Mouse (Mus musculus) hindbrain, embryonic 11.5 days (tissue): ENCODE results near the gene Dst. TPM values are rescaled to one million over a fixed set of nuclear protein-coding genes. Genes with fewer than 3 reads are reported as not detected.

Source experiments
- ATAC-seq: fragments of 200-750 bp; cut with Nextera tagmentation; 2 replicates; pipeline ENCODE4 v1.8.0; 2017; ENCODE audit warnings: mild to moderate bottlenecking, moderate TSS enrichment, moderate library complexity; ENCODE audit not compliant: low FRiP score
- DNase-seq: peaks from one replicate; pipeline ENCODE4 v3.0.0-alpha.2; 2015; ENCODE audit warnings: low spot score
- H3K27ac ChIP-seq: fragments of 300-500 bp; sonication (generic); 2 replicates; pipeline ENCODE4 v1.5.1; 2014; ENCODE audit warnings: mild to moderate bottlenecking, low read depth, low read length
- H3K27me3 ChIP-seq: fragments of 300-500 bp; sonication (generic); 2 replicates; pipeline ENCODE4 v1.6.1; 2014; ENCODE audit warnings: mild to moderate bottlenecking, low read length, moderate library complexity, mixed read lengths; ENCODE audit not compliant: control insufficient read depth, insufficient read depth
- H3K36me3 ChIP-seq: fragments of 300-500 bp; sonication (generic); 2 replicates; pipeline ENCODE4 v1.6.1; 2014; ENCODE audit warnings: mild to moderate bottlenecking, low read length, moderate library complexity, mixed read lengths; ENCODE audit not compliant: control insufficient read depth, insufficient read depth
- H3K4me1 ChIP-seq: fragments of 300-500 bp; sonication (generic); replicated peaks from 2 replicates; pipeline ENCODE4 v1.6.1; 2014; ENCODE audit warnings: low read length, mixed read lengths; ENCODE audit not compliant: control insufficient read depth, insufficient read depth
- H3K4me2 ChIP-seq: fragments of 300-500 bp; sonication (generic); replicated peaks from 2 replicates; pipeline ENCODE4 v1.6.1; 2014; ENCODE audit warnings: mild to moderate bottlenecking, low read depth, low read length
- H3K4me3 ChIP-seq: fragments of 300-500 bp; sonication (generic); 2 replicates; pipeline ENCODE4 v1.5.1; 2014; ENCODE audit warnings: low read depth, low read length
- H3K9ac ChIP-seq: fragments of 300-500 bp; sonication (generic); 2 replicates; pipeline ENCODE4 v1.6.1; 2014; ENCODE audit warnings: low read depth, low read length
- H3K9me3 ChIP-seq: fragments of 300-500 bp; sonication (generic); 2 replicates; pipeline ENCODE4 v1.6.1; 2016; ENCODE audit warnings: low read length; ENCODE audit not compliant: control insufficient read depth
- WGBS: fragments of 180-500 bp; shearing (Covaris S2); extraction: QIAGEN DNeasy Blood & Tissue Kit; methylation state at CpG from one replicate; pipeline ENCODE4 v1.1.7; 2014; 5-methylcytosine and 5-hydroxymethylcytosine counted together
- polyA plus RNA-seq: library from polyadenylated mRNA; unstranded; fragments of >200 nt; fragmentation: Nextera tagmentation; extraction: Ambion mirVana; gene quantifications from 2 replicates; pipeline ENCODE4 v1.2.1, GENCODE M21; 2014

The Dst gene
- polyA plus RNA-seq, 1 experiment from 2014 or later = 60.0 TPM

DNA sequence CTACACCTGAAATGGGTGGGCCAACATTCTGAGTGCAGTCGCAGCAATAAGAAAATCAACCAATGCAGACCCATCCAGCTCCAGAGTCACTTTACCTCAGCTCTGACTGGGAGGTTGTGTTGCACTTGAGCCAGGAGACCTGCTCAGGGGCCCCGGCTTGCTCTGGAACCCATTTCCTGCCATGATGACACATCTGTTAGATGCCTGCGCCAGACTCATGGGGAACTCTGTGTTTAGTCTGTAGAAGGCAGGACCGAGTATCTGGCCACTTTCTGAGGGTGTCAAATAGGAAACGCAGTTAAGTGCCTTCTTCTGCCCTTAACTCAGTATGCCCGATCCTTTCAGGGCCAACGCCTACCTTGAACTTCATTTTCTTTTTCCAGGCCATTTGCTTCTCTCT is 162.4 kb downstream of the Dst start:
- WGBS = 85% methylated on average over 7 of the region's 7 CpGs
- H3K4me3 ChIP-seq = no peak overlapping the region

DNA sequence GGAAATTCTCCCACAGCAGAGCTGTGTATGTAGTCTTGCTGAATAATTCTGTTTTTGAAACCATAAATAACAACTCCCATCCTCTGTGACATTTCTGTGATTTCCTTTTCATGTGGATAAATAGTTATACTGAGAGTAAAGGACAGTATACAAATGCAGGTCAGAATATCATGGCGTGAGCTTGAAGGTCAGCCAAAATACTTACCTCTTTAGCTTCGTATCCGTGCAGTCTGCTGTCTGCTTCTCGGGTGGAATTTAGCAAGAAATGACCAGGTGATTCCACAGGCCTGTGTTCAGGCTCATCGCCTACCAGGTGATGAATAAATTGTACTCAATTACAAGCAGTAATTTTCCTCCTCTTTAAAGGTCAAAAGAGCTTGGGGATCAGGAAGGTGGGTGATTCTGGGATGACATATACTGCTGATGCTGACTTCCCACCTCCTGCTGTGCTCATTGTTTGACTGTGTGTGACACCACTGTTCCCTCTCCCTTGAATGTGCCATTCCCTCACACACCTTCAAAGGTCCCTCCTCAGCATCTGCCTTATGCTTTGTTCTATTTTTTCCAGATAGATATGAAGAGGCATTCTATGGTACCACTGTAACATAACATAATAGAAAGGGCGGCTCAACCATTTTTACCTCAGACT is 163.1 kb downstream of the Dst start:
- ATAC-seq = no peak
- Histone ChIP-seq H3K27ac (no peak overlapping the region), H3K9ac (no peak overlapping the region), H3K4me1 (0 out of 2 replicates have a peak, but pooled peaks cover 3% of the 10 kb centered on the region), H3K27me3 (no peaks in the 10 kb centered on the region), H3K4me2 (no peak overlapping the region), H3K4me3 (no peak overlapping the region), H3K9me3 (no peaks in the 10 kb centered on the region), H3K36me3 (no peaks in the 10 kb centered on the region)
- 80% methylated on average over 6 of the region's 6 CpGs for WGBS
- no peak for DNase-seq

More for the DNA sequence above, 162.4 kb downstream of the Dst start:
- no peak for ATAC-seq
- no peaks in the 10 kb centered on the region for H3K36me3 ChIP-seq
- no peaks in the 10 kb centered on the region for H3K9me3 ChIP-seq
- no peaks in the 10 kb centered on the region for H3K27me3 ChIP-seq
- DNase-seq = no peak
- H3K27ac ChIP-seq = no peak overlapping the region
- H3K4me2 ChIP-seq = no peak overlapping the region
- H3K9ac ChIP-seq = no peak overlapping the region
- H3K4me1 ChIP-seq = 0 out of 2 replicates have a peak, but pooled peaks cover 3% of the 10 kb centered on the region

DNA sequence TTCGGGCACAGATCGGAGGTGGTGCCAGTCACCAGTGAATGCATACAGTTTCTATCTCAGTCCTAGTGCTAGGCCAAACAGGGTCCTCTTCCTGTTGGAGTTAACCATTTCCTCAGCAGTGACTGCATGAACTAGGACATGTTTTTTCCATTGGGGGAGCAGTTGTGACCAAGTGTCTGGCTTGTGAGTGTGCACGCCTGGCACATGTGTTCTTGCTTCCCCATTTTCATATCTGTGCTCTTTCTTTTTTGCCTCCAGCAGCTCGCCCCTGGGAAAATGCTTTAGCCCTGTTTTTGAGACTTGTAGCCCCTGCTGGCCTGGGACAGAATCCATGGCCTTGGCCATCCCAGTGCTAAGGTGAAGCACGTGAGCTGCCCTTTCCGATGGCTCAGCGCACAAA is 164.2 kb downstream of the Dst start:
- no peaks in the 10 kb centered on the region for H3K36me3 ChIP-seq
- no peaks in the 10 kb centered on the region for H3K27me3 ChIP-seq
- 0 out of 2 replicates have a peak, but pooled peaks cover 3% of the 10 kb centered on the region for H3K4me1 ChIP-seq
- ATAC-seq (no peak), DNase-seq (no peak)
- H3K4me3 ChIP-seq = no peak overlapping the region
- no peak overlapping the region for H3K27ac ChIP-seq
- no peaks in the 10 kb centered on the region for H3K9me3 ChIP-seq
- no peak overlapping the region for H3K9ac ChIP-seq
- WGBS = 88% methylated on average over 7 of the region's 7 CpGs
- H3K4me2 ChIP-seq = no peak overlapping the region

GRCm38 (mm10) chr1:34073436-34074169 is 165.6 kb downstream of the Dst start:
- ATAC-seq = no peak
- no peak overlapping the region for H3K4me3 ChIP-seq
- DNase-seq = no peak
- 0 out of 2 replicates have a peak, but pooled peaks cover 4% of the 10 kb centered on the region for H3K4me1 ChIP-seq
- no peak overlapping the region for H3K27ac ChIP-seq
- no peaks in the 10 kb centered on the region for H3K36me3 ChIP-seq
- WGBS = 44% methylated on average over 10 of the region's 10 CpGs
- no peak overlapping the region for H3K4me2 ChIP-seq
- no peak overlapping the region for H3K9ac ChIP-seq
- H3K27me3 ChIP-seq = no peaks in the 10 kb centered on the region
- H3K9me3 ChIP-seq = no peaks in the 10 kb centered on the region

DNA sequence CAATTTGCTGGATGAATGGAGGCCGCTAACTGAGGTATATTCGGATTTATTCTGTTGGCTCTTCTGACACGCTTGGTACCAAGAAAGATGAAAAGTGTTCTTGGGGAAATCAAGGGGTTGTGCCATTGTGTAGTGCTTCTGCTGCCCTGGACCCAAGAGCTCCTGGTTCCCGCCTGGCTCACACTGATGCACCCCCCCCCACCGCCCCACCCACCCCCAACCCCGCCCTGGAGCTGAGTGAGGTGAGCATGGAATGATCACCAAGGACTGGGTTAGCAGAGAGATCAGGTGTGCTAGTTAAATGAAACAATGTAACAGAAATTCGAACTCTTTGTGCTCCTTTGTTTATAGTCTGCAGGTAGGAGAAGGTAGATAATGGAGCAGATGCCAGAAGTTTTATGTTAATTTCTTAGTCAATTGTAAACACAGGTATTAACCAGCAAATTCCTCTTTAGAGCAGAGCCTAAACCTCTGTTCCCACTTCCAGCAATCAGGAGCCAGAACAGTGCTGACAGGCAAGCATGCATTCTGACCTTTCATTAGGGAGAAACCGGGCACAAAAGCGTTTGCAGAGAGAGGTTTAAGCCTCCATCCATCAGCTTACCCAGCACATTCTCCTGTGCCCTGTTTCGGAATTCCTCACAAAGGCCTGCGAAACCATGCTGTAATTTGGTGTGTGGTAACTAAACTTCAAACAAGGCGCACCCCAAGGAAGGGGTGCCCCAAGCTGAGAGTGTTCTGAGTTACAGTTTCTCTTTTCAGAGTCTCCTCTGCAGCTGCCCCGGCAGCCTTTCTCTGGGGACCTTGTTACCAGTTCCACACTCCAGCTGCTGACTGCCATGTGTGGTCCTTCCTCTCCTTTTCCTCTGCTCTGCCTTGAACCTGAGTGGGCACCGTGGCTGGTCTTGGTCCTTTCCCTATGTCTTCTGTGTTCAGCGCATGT is 166.5 kb downstream of the Dst start:
- no peak overlapping the region for H3K4me2 ChIP-seq
- H3K27me3 ChIP-seq = no peaks in the 10 kb centered on the region
- H3K36me3 ChIP-seq = no peaks in the 10 kb centered on the region
- H3K4me1 ChIP-seq = 0 out of 2 replicates have a peak, but pooled peaks cover 4% of the 10 kb centered on the region
- no peak overlapping the region for H3K9ac ChIP-seq
- ATAC-seq (peak; percentile 45; the same call in 1 of the 2 replicates), DNase-seq (peak; percentile 48)
- H3K4me3 ChIP-seq = no peak overlapping the region
- no peak overlapping the region for H3K27ac ChIP-seq
- H3K9me3 ChIP-seq = no peaks in the 10 kb centered on the region
- WGBS = 19% methylated on average over 15 of the region's 15 CpGs

DNA sequence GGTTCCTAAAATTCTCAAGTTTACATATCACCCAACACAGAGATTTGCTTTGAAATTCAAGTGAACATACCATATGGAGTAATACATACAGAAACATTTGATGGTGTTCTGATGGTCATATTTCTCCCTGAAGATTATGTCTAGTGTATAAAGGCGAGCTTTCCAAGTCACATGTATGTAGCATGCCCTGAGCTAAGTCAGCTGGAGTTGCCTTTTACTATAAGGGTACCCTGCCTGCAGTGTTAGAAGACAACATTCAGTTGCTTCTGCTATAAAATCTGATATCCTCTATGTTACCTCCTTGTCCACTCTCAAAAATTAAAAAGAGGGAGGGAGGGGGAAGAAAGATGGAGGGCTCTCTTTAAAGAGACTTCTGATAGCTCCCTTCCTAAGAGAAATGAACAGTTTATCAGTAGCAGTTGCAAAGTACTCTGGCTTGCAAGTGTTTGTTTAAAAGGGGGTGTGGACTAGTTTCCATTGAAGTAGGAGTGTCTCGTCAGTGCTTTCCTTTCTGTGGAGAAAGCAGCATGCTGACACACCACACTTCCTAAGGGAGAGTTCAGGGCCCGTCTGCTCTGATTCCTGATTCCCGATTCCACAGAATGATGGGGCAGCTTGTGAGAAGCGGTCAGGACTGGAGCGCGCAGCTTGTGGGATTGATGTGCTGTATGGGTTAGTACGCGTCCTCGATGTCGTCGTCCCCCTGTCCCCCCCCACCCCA is 168.8 kb downstream of the Dst start:
- H3K9me3 ChIP-seq = no peaks in the 10 kb centered on the region
- H3K4me3 ChIP-seq = no peak overlapping the region
- 9% methylated on average over 12 of the region's 12 CpGs for WGBS
- no peak overlapping the region for H3K9ac ChIP-seq
- no peaks in the 10 kb centered on the region for H3K36me3 ChIP-seq
- H3K4me1 ChIP-seq = 0 out of 2 replicates have a peak, but pooled peaks cover 4% of the 10 kb centered on the region
- H3K27me3 ChIP-seq = no peaks in the 10 kb centered on the region
- no peak overlapping the region for H3K27ac ChIP-seq
- 0 out of 2 replicates have a peak, but pooled peaks have one; percentile 57 for ATAC-seq
- H3K4me2 ChIP-seq = no peak overlapping the region
- DNase-seq = no peak

- Histone ChIP-seq H3K36me3 (no peaks in the 10 kb centered on the region), H3K27ac (no peak overlapping the region), H3K9ac (no peak overlapping the region), H3K9me3 (no peaks in the 10 kb centered on the region), H3K27me3 (no peaks in the 10 kb centered on the region), H3K4me3 (no peak overlapping the region), H3K4me2 (no peak overlapping the region), H3K4me1 (0 out of 2 replicates have a peak, but pooled peaks cover 4% of the 10 kb centered on the region)
- no peak for DNase-seq
- 15% methylated on average over 7 of the region's 7 CpGs for WGBS
- ATAC-seq = no peak
Observed at GRCm38 (mm10) chr1:34077422-34077790, 169.4 kb downstream of the Dst start.

GRCm38 (mm10) chr1:34077941-34078340 is 169.9 kb downstream of the Dst start:
- Histone ChIP-seq H3K4me1 (0 out of 2 replicates have a peak, but pooled peaks cover 4% of the 10 kb centered on the region), H3K4me3 (no peak overlapping the region), H3K36me3 (no peaks in the 10 kb centered on the region), H3K27ac (no peak overlapping the region), H3K9me3 (no peaks in the 10 kb centered on the region), H3K9ac (no peak overlapping the region), H3K27me3 (no peaks in the 10 kb centered on the region), H3K4me2 (no peak overlapping the region)
- 86% methylated on average over 6 of the region's 6 CpGs for WGBS
- DNase-seq = no peak
- no peak for ATAC-seq
